In genomic region chr12:3811596-3811995, GRCm38 (mm10) we compare ENCODE assay signal across 11 mouse cellular contexts. TPM values are rescaled to one million over a fixed set of nuclear protein-coding genes. Genes with fewer than 3 reads are reported as not detected.
DNase-seq lines count a peak whose midpoint lies in the region; ATAC-seq and TF ChIP-seq lines count a peak whose summit lies in the region.
"Had no signal": no experiment of that assay in that cellular context is flagged by ENCODE, and none has a peak within 500 bp of the region (broad histone marks: within the 10 kb centered on the region; RNA-seq: fewer than 3 reads in every experiment).

No protein-coding gene starts in this region.

- peak overlapping the region; percentile 9; the same call in 1 of the 2 replicates for H3K4me3 ChIP-seq in kidney, adult 2 months (ENCODE audit: insufficient read depth, low read depth, low read length)
- H3K4me3 ChIP-seq in brown adipose tissue, adult 24 weeks (ENCODE audit: insufficient read depth, low read depth, low read length): no peak overlapping the region
- H3K4me3 ChIP-seq in embryonic facial prominence, embryonic 10.5 days: no peak overlapping the region
- H3K4me3 ChIP-seq in limb, embryonic 10.5 days: no peak overlapping the region
- H3K4me3 ChIP-seq: embryonic facial prominence, embryonic 12.5 days had no signal

- no peaks in the 10 kb centered on the region for H3K27me3 ChIP-seq in kidney, adult 2 months (replicated peaks; ENCODE audit: control insufficient read depth, insufficient read depth, low read length)
- peaks cover 46% of the 10 kb centered on the region for H3K27me3 ChIP-seq in embryonic facial prominence, embryonic 10.5 days (replicated peaks; ENCODE audit: low read depth, poor library complexity, severe bottlenecking)
- peaks cover 28% of the 10 kb centered on the region for H3K27me3 ChIP-seq in limb, embryonic 10.5 days (ENCODE audit: low read depth, poor library complexity, severe bottlenecking)
- H3K27me3 ChIP-seq: embryonic facial prominence, embryonic 12.5 days had no signal

- H3K36me3 ChIP-seq in kidney, adult 2 months (ENCODE audit: control insufficient read depth, insufficient read depth, low read length): no peaks in the 10 kb centered on the region
- H3K36me3 ChIP-seq in embryonic facial prominence, embryonic 10.5 days (replicated peaks): no peaks in the 10 kb centered on the region; the same call in 1 of the 2 replicates
- no peaks in the 10 kb centered on the region; the same call in 1 of the 2 replicates for H3K36me3 ChIP-seq in limb, embryonic 10.5 days

- peak; percentile 65 for DNase-seq in kidney, adult 2 months
- no peak for DNase-seq in kidney, postnatal 10 days
- DNase-seq in embryonic facial prominence, embryonic 10.5 days (ENCODE audit: low spot score): no peak
- no peak for DNase-seq in limb, embryonic 10.5 days (ENCODE audit: low spot score)
- DNase-seq in frontal cortex, postnatal 14 days (ENCODE audit: low spot score in 2 of 2): no peak
- DNase-seq: cerebellum, adult 11 months had no signal

- TF ChIP-seq POLR2A in kidney, adult 2 months (IDR thresholded peaks at IDR 0.05; ENCODE audit: low read depth, low read length): no peak

- peak overlapping the region; percentile 80 for H3K27ac ChIP-seq in kidney, adult 2 months (ENCODE audit: insufficient read depth, low read depth, low read length)
- H3K27ac ChIP-seq in brown adipose tissue, adult 24 weeks (replicated peaks; ENCODE audit: low read depth, low read length): 0 out of 2 replicates have a peak overlapping the region, but pooled peaks have one; percentile 12
- peak overlapping the region; percentile 49; the same call in 1 of the 2 replicates for H3K27ac ChIP-seq in embryonic facial prominence, embryonic 10.5 days (replicated peaks)
- peak overlapping the region; percentile 43; the same call in 1 of the 2 replicates for H3K27ac ChIP-seq in limb, embryonic 10.5 days
- H3K27ac ChIP-seq: macrophage had no signal

- H3K9me3 ChIP-seq in embryonic facial prominence, embryonic 10.5 days: no peaks in the 10 kb centered on the region
- H3K9me3 ChIP-seq in limb, embryonic 10.5 days (replicated peaks): no peaks in the 10 kb centered on the region
- H3K9me3 ChIP-seq: embryonic facial prominence, embryonic 12.5 days had no signal

- 8% methylated on average over 5 of the region's 5 CpGs for WGBS in kidney, adult 2 months
- 37% methylated on average over 5 of the region's 5 CpGs for WGBS in embryonic facial prominence, embryonic 10.5 days
- 46% methylated on average over 5 of the region's 5 CpGs for WGBS in limb, embryonic 10.5 days

- ATAC-seq in activated CD4-positive, CD25-positive, alpha-beta regulatory T cell, adult 4 months: no peak
- ATAC-seq in inflammation-experienced regulatory T-cells, adult 6 months: no peak

- peaks cover 35% of the 10 kb centered on the region for H3K4me1 ChIP-seq in kidney, adult 2 months (ENCODE audit: control insufficient read depth, insufficient read depth, low read length)
- peaks cover 29% of the 10 kb centered on the region for H3K4me1 ChIP-seq in brown adipose tissue, adult 24 weeks (ENCODE audit: control insufficient read depth, insufficient read depth, insufficient read length, low read length)
- H3K4me1 ChIP-seq in embryonic facial prominence, embryonic 10.5 days: peaks cover 53% of the 10 kb centered on the region
- H3K4me1 ChIP-seq in limb, embryonic 10.5 days: peaks cover 58% of the 10 kb centered on the region

- TF ChIP-seq CTCF in kidney, adult 2 months (conservative IDR thresholded peaks at IDR 0.05; ENCODE audit: insufficient read depth, insufficient read length, low read depth, low read length): no peak

RNA-seq across cellular contexts. Expression of gene Dnmt3a, which starts 5.8 kb away (rescaled TPM):
- 11.8 and 12.9 TPM in 2 replicates for polyA plus RNA-seq in kidney, adult 2 months (2012; rRNA removed)
- 11.8 and 12.6 TPM in 2 replicates for polyA plus RNA-seq in brown adipose tissue, adult 24 weeks (2012; ENCODE audit: insufficient read depth, insufficient read length, missing spikeins)
- 160 and 179 TPM in 2 replicates for polyA plus RNA-seq in embryonic facial prominence, embryonic 10.5 days (2016; fragmentation: Nextera tagmentation; extraction: Ambion mirVana)
- 221 and 298 TPM in 2 replicates for polyA plus RNA-seq in limb, embryonic 10.5 days (2016; fragmentation: Nextera tagmentation; extraction: Ambion mirVana)
- 10 to 100 TPM; 17.9 to 22.9 TPM for polyA plus RNA-seq in activated CD4-positive, CD25-positive, alpha-beta regulatory T cell, adult 4 months (2017; shearing (Covaris generic))
- polyA plus RNA-seq in inflammation-experienced regulatory T-cells, adult 6 months (2017; shearing (Covaris generic)): 10 to 100 TPM; 16.8 to 25.5 (median 23.8) TPM

Comparison
In these comparisons a context has a peak if more than half of its experiments do, and no peak if none do; other contexts are left out.
1. H3K27ac ChIP-seq: peak in every context shown above with its lines; median percentile 80 in kidney, adult 2 months; 49 in embryonic facial prominence, embryonic 10.5 days; 43 in limb, embryonic 10.5 days; 12 in brown adipose tissue, adult 24 weeks.